Mouse (Mus musculus) urinary bladder, postnatal 4 days (tissue): Measurements from ENCODE around the gene Anapc15-ps.

Experiments
- DNase-seq, 2 experiments: peaks; one replicate each; pipeline ENCODE4 v3.0.0; 2021 to 2022; ENCODE audit warnings: low spot score in 2 of 2

Gene Anapc15-ps

GRCm38 (mm10) chr10:95673351-95673750 lies at the start of gene Anapc15-ps:
Anapc15-ps (minus strand) TSS chr10:95673451.
- no peak for DNase-seq

GRCm38 (mm10) chr10:95722203-95722611 lies 49.0 kb upstream of the Anapc15-ps start:
- no peak for DNase-seq

GRCm38 (mm10) chr10:95720181-95720798 lies 47.0 kb upstream of the Anapc15-ps start:
- DNase-seq, result no peak

- no peak for DNase-seq
These were observed 46.2 kb upstream of the Anapc15-ps start for GRCm38 (mm10) chr10:95719472-95719871.

GRCm38 (mm10) chr10:95718760-95719159 lies 45.5 kb upstream of the Anapc15-ps start:
- DNase-seq, result no peak

GRCm38 (mm10) chr10:95717106-95717680 lies 43.9 kb upstream of the Anapc15-ps start:
- DNase-seq, result no peak

GRCm38 (mm10) chr10:95715687-95716086 lies 42.4 kb upstream of the Anapc15-ps start:
- no peak for DNase-seq

GRCm38 (mm10) chr10:95712221-95712620 lies 39.0 kb upstream of the Anapc15-ps start:
- DNase-seq, result no peak

- no peak for DNase-seq
These were observed 36.8 kb upstream of the Anapc15-ps start for GRCm38 (mm10) chr10:95709903-95710660.

- DNase-seq, result no peak
These were observed 36.1 kb upstream of the Anapc15-ps start for GRCm38 (mm10) chr10:95709143-95709880.

- no peak for DNase-seq
These were observed 34.8 kb upstream of the Anapc15-ps start for GRCm38 (mm10) chr10:95708001-95708400.

- no peak for DNase-seq
These were observed 33.6 kb upstream of the Anapc15-ps start for GRCm38 (mm10) chr10:95706867-95707266.

- no peak for DNase-seq
These were observed 32.5 kb upstream of the Anapc15-ps start for GRCm38 (mm10) chr10:95705747-95706146.

- DNase-seq, result no peak
These were observed 31.6 kb upstream of the Anapc15-ps start for GRCm38 (mm10) chr10:95704847-95705246.

GRCm38 (mm10) chr10:95703730-95704129 lies 30.5 kb upstream of the Anapc15-ps start:
- no peak for DNase-seq

GRCm38 (mm10) chr10:95700422-95700821 lies 27.2 kb upstream of the Anapc15-ps start:
- no peak for DNase-seq

GRCm38 (mm10) chr10:95698920-95699714 lies 25.9 kb upstream of the Anapc15-ps start:
- no peak for DNase-seq

- DNase-seq, result no peak
These were observed 23.0 kb upstream of the Anapc15-ps start for GRCm38 (mm10) chr10:95696253-95696641.

- DNase-seq, result no peak
These were observed 22.5 kb upstream of the Anapc15-ps start for GRCm38 (mm10) chr10:95695603-95696252.

- DNase-seq, result no peak
These were observed 21.5 kb upstream of the Anapc15-ps start for GRCm38 (mm10) chr10:95694559-95695251.
